Mouse (Mus musculus): ENCODE measurements around the gene Ckap4. TPM values are rescaled to one million over a fixed set of nuclear protein-coding genes. Genes with fewer than 3 reads are reported as not detected.
A peak's percentile ranks its signal among the peaks of the same experiment; 100 is the strongest.

Gene Ckap4
- total and polyA plus RNA-seq, 2 experiments from 2014 or later: 50.1 to 66.3 TPM

DNA sequence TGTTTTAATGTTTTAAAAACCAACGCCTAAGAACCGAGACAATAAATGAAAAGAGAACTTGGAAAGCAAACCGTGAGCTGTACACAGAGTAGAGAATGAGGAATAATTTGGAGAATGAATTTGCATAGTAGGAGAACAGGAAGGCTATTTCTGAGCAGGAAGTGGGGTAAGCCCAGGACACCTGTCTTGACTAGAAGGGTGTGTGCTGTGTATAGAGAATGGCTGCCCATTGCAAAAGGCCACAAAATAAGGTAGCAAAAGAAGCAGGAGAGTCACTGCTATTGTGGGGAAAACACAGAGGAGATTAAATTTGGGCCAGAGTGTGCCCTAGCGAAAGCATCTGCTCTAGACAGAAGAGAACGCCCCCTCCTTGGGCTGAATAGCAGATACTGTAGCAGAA lies 1.6 kb upstream of the Ckap4 start:
- H3K27ac ChIP-seq (ENCODE audit: low read depth, low read length): no peak overlapping the region
- no peaks in the 10 kb centered on the region for H3K9me3 ChIP-seq (ENCODE audit: low read length)
- ATAC-seq (no peak), DNase-seq (no peak)
- H3K27me3 ChIP-seq (ENCODE audit: insufficient read depth, low read length): no peaks in the 10 kb centered on the region
- 58% methylated on average over 5 of the region's 5 CpGs for WGBS
- H3K4me1 ChIP-seq (ENCODE audit: insufficient read depth): peaks cover 19% of the 10 kb centered on the region
- H3K4me3 ChIP-seq (ENCODE audit: low read depth, low read length): no peak overlapping the region
- TF ChIP-seq CTCF (IDR thresholded peaks at IDR 0.05; ENCODE audit: low read depth): no peak
- H3K9ac ChIP-seq: no peak overlapping the region
- no peak overlapping the region for H3K4me2 ChIP-seq (ENCODE audit: low read depth)
- H3K36me3 ChIP-seq (ENCODE audit: insufficient read depth): no peaks in the 10 kb centered on the region

DNA sequence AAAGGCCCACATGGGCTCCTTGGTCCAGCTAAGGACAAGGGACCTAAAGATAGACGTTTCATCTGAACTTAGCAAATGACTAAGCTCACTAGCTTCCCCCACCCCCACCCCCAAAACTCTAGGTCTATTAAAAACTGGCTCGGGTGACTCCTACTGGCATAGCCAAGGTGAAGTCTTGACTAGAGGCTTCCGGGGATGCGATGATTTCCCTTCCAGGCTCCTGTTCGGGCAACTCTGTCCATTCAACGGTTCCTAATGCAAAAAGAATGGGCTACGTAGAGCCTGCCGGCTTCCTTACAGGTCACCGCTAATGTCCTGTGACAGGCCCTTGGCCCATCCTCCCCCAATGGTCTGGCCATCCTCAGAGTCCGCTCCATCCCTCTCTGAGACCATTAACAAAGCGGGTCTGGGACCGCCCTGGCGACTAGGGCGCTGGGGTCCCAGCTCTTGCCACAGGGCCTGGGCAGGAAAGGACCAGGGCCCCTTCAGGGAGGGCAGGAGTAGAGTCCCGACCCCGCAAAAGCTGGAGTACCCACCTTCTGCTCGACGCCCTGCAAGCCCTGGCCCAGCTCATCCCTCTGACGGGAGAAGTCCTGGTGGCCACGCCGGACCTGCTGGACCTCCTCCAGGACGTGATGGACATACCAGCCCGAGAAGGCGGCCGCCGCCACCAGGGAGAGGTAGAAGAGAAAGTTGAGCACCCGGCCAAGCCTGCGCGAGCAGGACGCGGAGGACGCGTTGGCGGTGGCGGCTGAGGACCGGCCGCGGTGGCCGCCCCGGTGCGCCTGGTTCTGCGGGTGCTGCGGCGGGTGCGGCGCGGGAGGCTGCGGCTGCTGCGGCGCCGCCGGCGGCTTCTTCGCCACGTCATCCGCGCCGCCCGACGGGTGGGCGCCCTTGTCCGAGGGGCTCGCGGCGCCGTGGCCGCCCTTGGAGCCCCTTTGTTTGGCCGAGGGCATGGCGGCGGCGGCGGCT lies 665 bp downstream of the Ckap4 start:
- TF ChIP-seq CTCF (IDR thresholded peaks at IDR 0.05; ENCODE audit: low read depth): no peak
- WGBS: 6% methylated on average over 58 of the region's 72 CpGs

DNA sequence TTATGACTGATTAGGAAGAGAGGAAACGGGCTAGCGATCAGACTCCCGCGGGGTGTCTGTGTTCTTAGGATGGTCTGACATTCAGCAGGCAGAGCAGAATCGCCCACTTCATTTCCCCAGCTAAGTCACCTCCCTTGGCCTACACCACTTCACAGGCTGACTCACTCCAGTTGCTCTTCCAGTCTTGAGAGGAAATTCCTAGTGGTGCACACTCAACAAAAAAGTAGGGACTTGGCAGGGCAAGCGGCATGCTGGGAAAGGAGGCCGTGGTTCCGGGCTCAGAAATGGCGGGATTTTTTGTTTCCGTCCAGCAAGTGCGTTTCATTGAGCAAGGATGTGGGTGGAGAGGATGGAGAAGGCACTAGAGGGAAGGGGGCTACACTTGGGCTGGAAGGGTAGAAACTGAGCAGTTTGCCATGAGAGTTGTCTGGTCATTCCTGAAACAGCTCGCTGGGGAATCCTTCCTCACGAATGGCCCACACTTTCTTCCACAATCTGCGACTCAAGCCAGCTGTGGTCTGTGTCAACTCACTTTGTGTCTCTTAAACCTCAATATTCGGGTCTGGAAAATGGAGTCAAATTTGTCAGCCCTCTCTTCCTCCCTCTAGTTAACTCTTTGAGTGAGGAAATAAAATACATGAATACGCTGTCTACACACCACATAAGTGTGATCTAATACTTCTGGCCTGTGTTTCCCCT lies 1.5 kb downstream of the Ckap4 start:
- TF ChIP-seq CTCF (IDR thresholded peaks at IDR 0.05; ENCODE audit: low read depth): no peak
- H3K4me1 ChIP-seq (ENCODE audit: insufficient read depth): peaks cover 19% of the 10 kb centered on the region
- ATAC-seq: no peak
- no peaks in the 10 kb centered on the region for H3K9me3 ChIP-seq (ENCODE audit: low read length)
- peak overlapping the region; percentile 83; the same call in 1 of the 2 replicates for H3K27ac ChIP-seq (ENCODE audit: low read depth, low read length)
- DNase-seq: no peak
- H3K9ac ChIP-seq: peak overlapping the region; percentile 85; the same call in 1 of the 2 replicates
- peaks cover 11% of the 10 kb centered on the region for H3K36me3 ChIP-seq (ENCODE audit: insufficient read depth)
- WGBS: 70% methylated on average over 16 of the region's 16 CpGs
- peak overlapping the region; percentile 78 for H3K4me3 ChIP-seq (ENCODE audit: low read depth, low read length)
- H3K27me3 ChIP-seq (ENCODE audit: insufficient read depth, low read length): no peaks in the 10 kb centered on the region
- peak overlapping the region; percentile 83 for H3K4me2 ChIP-seq (ENCODE audit: low read depth)

More for the DNA sequence above, 665 bp downstream of the Ckap4 start:
- peak; percentile 57 for DNase-seq
- H3K4me3 ChIP-seq (ENCODE audit: low read depth, low read length): peak overlapping the region; percentile 78
- ATAC-seq: peak; percentile 59
- H3K36me3 ChIP-seq (ENCODE audit: insufficient read depth): peaks cover 2% of the 10 kb centered on the region
- H3K9me3 ChIP-seq (ENCODE audit: low read length): no peaks in the 10 kb centered on the region
- H3K9ac ChIP-seq: peak overlapping the region; percentile 85
- H3K4me2 ChIP-seq (ENCODE audit: low read depth): peak overlapping the region; percentile 83
- peaks cover 19% of the 10 kb centered on the region for H3K4me1 ChIP-seq (ENCODE audit: insufficient read depth)
- no peaks in the 10 kb centered on the region for H3K27me3 ChIP-seq (ENCODE audit: insufficient read depth, low read length)
- peak overlapping the region; percentile 83 for H3K27ac ChIP-seq (ENCODE audit: low read depth, low read length)

DNA sequence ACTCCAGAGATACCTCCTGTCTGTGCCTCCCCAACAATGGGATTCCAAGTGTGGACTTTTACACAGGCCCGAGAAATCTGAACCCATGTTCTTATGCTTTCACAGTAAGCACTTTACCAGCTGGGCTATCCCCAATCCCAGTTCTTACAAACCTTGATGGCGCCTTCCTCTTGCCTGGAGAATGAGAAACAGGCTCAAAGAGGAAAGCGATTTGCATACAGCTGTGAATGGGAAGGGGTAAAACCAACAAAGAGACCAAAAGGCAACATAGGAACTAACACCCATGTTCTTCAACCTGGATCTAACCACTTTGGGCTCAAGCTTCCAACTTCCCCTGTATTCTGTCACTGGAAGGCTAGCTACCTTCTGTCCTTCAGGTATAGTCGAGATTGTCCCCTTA lies 2.3 kb downstream of the Ckap4 start:
- H3K9me3 ChIP-seq (ENCODE audit: low read length): no peaks in the 10 kb centered on the region
- no peaks in the 10 kb centered on the region for H3K27me3 ChIP-seq (ENCODE audit: insufficient read depth, low read length)
- H3K36me3 ChIP-seq (ENCODE audit: insufficient read depth): peaks cover 17% of the 10 kb centered on the region
- 73% methylated on average over 4 of the region's 4 CpGs for WGBS
- ATAC-seq (no peak), DNase-seq (no peak)
- TF ChIP-seq CTCF (IDR thresholded peaks at IDR 0.05; ENCODE audit: low read depth): no peak
- H3K4me1 ChIP-seq (ENCODE audit: insufficient read depth): peaks cover 19% of the 10 kb centered on the region
- peak overlapping the region; percentile 83 for H3K4me2 ChIP-seq (ENCODE audit: low read depth)
- no peak overlapping the region for H3K9ac ChIP-seq
- no peak overlapping the region for H3K4me3 ChIP-seq (ENCODE audit: low read depth, low read length)
- no peak overlapping the region for H3K27ac ChIP-seq (ENCODE audit: low read depth, low read length)

DNA sequence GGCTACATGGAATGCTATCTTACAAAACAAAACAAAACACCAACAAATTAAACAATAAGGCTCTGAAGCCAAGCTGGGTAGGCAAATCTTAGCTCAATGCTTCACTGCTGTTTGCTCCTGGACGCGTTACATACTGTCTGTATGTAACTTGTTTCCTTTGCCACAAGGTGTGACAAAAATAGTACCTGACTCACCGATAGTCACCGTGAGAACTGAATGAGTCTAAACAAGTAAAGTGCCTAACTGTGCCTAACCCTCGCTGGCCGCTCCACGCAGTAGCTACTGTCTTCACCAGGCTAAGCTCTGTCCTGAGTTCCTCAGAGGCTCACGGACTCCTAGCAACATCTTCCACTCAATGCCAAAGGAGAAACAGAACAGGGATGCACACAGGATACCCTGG lies 3.5 kb downstream of the Ckap4 start:
- no peaks in the 10 kb centered on the region for H3K27me3 ChIP-seq (ENCODE audit: insufficient read depth, low read length)
- no peak for ATAC-seq
- 0 out of 2 replicates have a peak overlapping the region, but pooled peaks have one; percentile 83 for H3K4me2 ChIP-seq (ENCODE audit: low read depth)
- no peak overlapping the region for H3K4me3 ChIP-seq (ENCODE audit: low read depth, low read length)
- no peak overlapping the region for H3K9ac ChIP-seq
- WGBS: 84% methylated on average over 8 of the region's 8 CpGs
- DNase-seq: no peak
- no peak for TF ChIP-seq CTCF (IDR thresholded peaks at IDR 0.05; ENCODE audit: low read depth)
- H3K36me3 ChIP-seq (ENCODE audit: insufficient read depth): peaks cover 21% of the 10 kb centered on the region
- H3K9me3 ChIP-seq (ENCODE audit: low read length): no peaks in the 10 kb centered on the region
- no peak overlapping the region for H3K27ac ChIP-seq (ENCODE audit: low read depth, low read length)
- H3K4me1 ChIP-seq (ENCODE audit: insufficient read depth): peaks cover 19% of the 10 kb centered on the region

DNA sequence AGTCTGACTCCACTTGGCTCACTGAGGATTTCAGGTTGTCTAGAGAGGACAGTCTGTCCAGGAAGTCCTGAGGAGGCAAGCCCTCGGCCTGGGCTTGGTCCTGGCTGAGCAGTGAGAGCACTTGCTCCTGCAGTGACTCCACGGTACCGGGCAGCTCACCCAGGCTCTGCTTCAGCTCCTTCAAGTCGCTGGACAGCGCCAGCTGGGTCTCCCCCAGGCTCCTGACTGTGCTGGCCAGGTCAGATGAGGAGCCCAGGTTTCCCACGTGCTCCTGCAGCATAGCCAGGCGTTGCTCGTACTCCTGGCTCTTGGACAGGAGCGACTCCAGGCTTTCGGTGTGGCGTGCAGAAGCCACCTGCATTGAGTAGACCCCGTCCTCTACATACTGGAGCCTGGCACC lies 6.2 kb downstream of the Ckap4 start:
- DNase-seq (no peak), ATAC-seq (no peak)
- no peak overlapping the region for H3K4me2 ChIP-seq (ENCODE audit: low read depth)
- WGBS: 87% methylated on average over 12 of the region's 12 CpGs
- no peak for TF ChIP-seq CTCF (IDR thresholded peaks at IDR 0.05; ENCODE audit: low read depth)
- H3K4me3 ChIP-seq (ENCODE audit: low read depth, low read length): no peak overlapping the region
- H3K4me1 ChIP-seq (ENCODE audit: insufficient read depth): peaks cover 16% of the 10 kb centered on the region
- no peaks in the 10 kb centered on the region for H3K9me3 ChIP-seq (ENCODE audit: low read length)
- no peaks in the 10 kb centered on the region for H3K27me3 ChIP-seq (ENCODE audit: insufficient read depth, low read length)
- peaks cover 25% of the 10 kb centered on the region for H3K36me3 ChIP-seq (ENCODE audit: insufficient read depth)
- no peak overlapping the region for H3K9ac ChIP-seq
- H3K27ac ChIP-seq (ENCODE audit: low read depth, low read length): no peak overlapping the region

DNA sequence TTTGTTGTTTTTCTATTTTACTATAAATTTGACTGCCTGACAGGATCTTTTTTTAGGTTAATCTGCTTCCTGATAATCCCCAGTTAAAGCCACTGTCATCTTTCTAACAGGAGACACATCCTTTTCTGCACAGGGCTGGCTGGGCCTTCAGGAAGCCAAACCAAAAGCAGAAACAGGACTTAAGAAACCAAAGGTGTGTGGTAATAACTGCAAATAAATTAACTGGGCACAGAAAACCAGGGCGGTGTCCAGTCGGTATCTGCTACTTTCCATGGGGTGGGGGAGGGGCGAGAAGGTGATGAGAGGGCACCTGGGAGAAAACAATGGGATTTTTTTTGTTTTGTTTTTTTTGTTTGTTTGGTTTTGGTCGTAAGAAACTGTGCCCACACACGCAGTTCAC lies 6.8 kb downstream of the Ckap4 start:
- Histone ChIP-seq H3K4me2 (ENCODE audit: low read depth) (no peak overlapping the region), H3K36me3 (ENCODE audit: insufficient read depth) (peaks cover 25% of the 10 kb centered on the region), H3K9ac (no peak overlapping the region), H3K4me1 (ENCODE audit: insufficient read depth) (peaks cover 10% of the 10 kb centered on the region; the same call in 1 of the 2 replicates), H3K4me3 (ENCODE audit: low read depth, low read length) (no peak overlapping the region), H3K27ac (ENCODE audit: low read depth, low read length) (no peak overlapping the region), H3K27me3 (ENCODE audit: insufficient read depth, low read length) (no peaks in the 10 kb centered on the region), H3K9me3 (ENCODE audit: low read length) (no peaks in the 10 kb centered on the region)
- no peak for ATAC-seq
- no peak for DNase-seq
- 82% methylated on average over 5 of the region's 5 CpGs for WGBS
- no peak for TF ChIP-seq CTCF (IDR thresholded peaks at IDR 0.05; ENCODE audit: low read depth)
